Mouse (Mus musculus) liver, embryonic 15.5 days (tissue): ENCODE data around the gene Cdk20. TPM values are rescaled to one million over a fixed set of nuclear protein-coding genes. Genes with fewer than 3 reads are reported as not detected.

Source experiments
- polyA plus RNA-seq: library from polyadenylated mRNA; unstranded; fragments of >200 nt; fragmentation: Nextera tagmentation; extraction: Ambion mirVana; gene quantifications from 2 replicates; pipeline ENCODE4 v1.2.1, GENCODE M21; 2015

Cdk20 gene
- polyA plus RNA-seq, 1 experiment from 2014 or later: 3.4 TPM

Other genes starting within 250 kb of the Cdk20 start
- gene Cdc14b, start 157.0 kb upstream of the Cdk20 start, polyA plus RNA-seq: 8.6 and 8.8 TPM in 2 replicates
- 19.6 and 20.2 TPM in 2 replicates for gene Aaed1, start 119.6 kb upstream of the Cdk20 start, polyA plus RNA-seq
- 197 and 221 TPM in 2 replicates for gene Ctsl, start 61.4 kb upstream of the Cdk20 start, polyA plus RNA-seq
- gene Fam240b, start 65.5 kb downstream of the Cdk20 start, polyA plus RNA-seq: not detected in 2 replicates